Mouse (Mus musculus) myocyte (in vitro differentiated cells): ENCODE results near the gene Flad1.

ENCODE experiments used
- MAX ChIP-seq: IDR thresholded peaks from one replicate; pipeline ENCODE4 v1.6.1; 2011; ENCODE audit warnings: low read depth, mild to moderate bottlenecking, control low read depth
- MYOD1 ChIP-seq, 3 experiments: IDR thresholded peaks; one replicate each; pipeline ENCODE4 v1.6.1; 2011; ENCODE audit warnings: control low read depth in 2 of 3, low read depth in 2 of 3, mild to moderate bottlenecking in 2 of 3, moderate library complexity in 1 of 3; ENCODE audit not compliant: insufficient read length in 2 of 3, control insufficient read depth in 1 of 3
- MYOG ChIP-seq, 3 experiments: IDR thresholded peaks; one replicate each; pipeline ENCODE4 v1.6.1; 2011; ENCODE audit warnings: control low read depth in 2 of 3, low read depth in 2 of 3, mild to moderate bottlenecking in 2 of 3; ENCODE audit not compliant: insufficient read length in 2 of 3, control insufficient read depth in 1 of 3, insufficient read depth in 1 of 3
- POLR2A ChIP-seq: IDR thresholded peaks from one replicate; pipeline ENCODE4 v1.6.1; 2011; ENCODE audit warnings: low read depth, mild to moderate bottlenecking, control low read depth, moderate library complexity; ENCODE audit not compliant: insufficient read length
- SRF ChIP-seq: IDR thresholded peaks from one replicate; pipeline ENCODE4 v1.6.1; 2011; ENCODE audit warnings: low read depth; ENCODE audit not compliant: control insufficient read depth, insufficient read length

DNA sequence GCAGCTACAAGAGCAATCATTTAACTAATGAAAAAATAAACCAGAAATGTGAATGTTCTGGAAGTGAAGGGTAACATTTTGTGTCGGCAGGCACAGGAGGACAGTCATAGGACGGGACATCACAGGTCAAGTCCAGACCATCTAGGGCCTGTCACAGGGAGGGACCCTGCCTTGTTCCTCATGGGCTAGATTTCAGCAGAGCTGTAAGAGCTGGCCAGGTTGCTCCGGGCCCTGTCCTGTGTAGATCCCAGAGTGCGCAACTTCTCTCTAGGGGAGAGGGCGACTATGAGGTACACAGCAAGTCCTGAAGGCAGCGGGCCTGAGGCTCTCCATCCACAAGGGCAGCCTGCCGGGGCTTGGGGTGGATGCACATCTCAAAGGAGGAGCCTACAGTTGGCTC, 50.0 kb downstream of the Flad1 start, which contains the start of gene Dcst2:
- TF ChIP-seq MAX (no peak), MYOD1 (IDR thresholded peaks at IDR 0.05; ENCODE audit: control insufficient read depth in 1 of 3, insufficient read length in 2 of 3, low read depth in 2 of 3) (no peak), MYOG (IDR thresholded peaks at IDR 0.05; ENCODE audit: control insufficient read depth in 1 of 3, insufficient read depth in 1 of 3, insufficient read length in 2 of 3, low read depth in 2 of 3) (no peak), POLR2A (no peak), SRF (no peak)
